Mouse (Mus musculus): ENCODE measurements around the gene Shpk. TPM values are rescaled to one million over a fixed set of nuclear protein-coding genes. Genes with fewer than 3 reads are reported as not detected.

Gene Shpk
- under 1 TPM; 0.50 to 0.66 TPM for total RNA-seq (2021)
- long read RNA-seq, experiment 1, partial matches to known transcripts: 1 of 1 reads
- long read RNA-seq, experiment 1, other reads (novel, unspliced or antisense): 0 of 1 reads
- long read RNA-seq, experiment 2: 0 reads

- DNase-seq: peak; percentile 95
- Histone ChIP-seq H3K4me3 (peak within 1 kb of the TSS; percentile 92), H3K27ac (peak within 1 kb of the TSS; percentile 94)
- TF ChIP-seq CTCF (IDR thresholded peaks at IDR 0.05): no peak
- intact Hi-C loops (cut with DNase I): loop anchor here (2.0 kb wide), 1 partner anchor 22 kb away; the partner anchor contains the start of genes Emc6 and Tax1bp3
Observed at GRCm38 (mm10) chr11:73199230-73199712, at the start of gene Shpk. Gene Shpk (plus strand): TSS chr11:73199460.

- intact Hi-C loops (cut with DNase I): no loop called here
- DNase-seq: no peak
- Histone ChIP-seq H3K27ac (no peak overlapping the region), H3K4me3 (no peak overlapping the region)
- TF ChIP-seq CTCF (IDR thresholded peaks at IDR 0.05): no peak
Observed at GRCm38 (mm10) chr11:73155071-73155470, 44.2 kb upstream of the Shpk start.

GRCm38 (mm10) chr11:73159957-73160810 lies 39.1 kb upstream of the Shpk start, which contains the start of gene P2rx5:
Gene P2rx5 (plus strand): TSS chr11:73160421.
- H3K4me3 ChIP-seq: peak within 1 kb of the TSS; percentile 82
- TF ChIP-seq CTCF (IDR thresholded peaks at IDR 0.05): no peak
- H3K27ac ChIP-seq: peak within 1 kb of the TSS; percentile 92
- intact Hi-C loops (cut with DNase I): loop anchor here (1.0 kb wide), 2 partner anchors 14 to 22 kb away; partner anchors contain the start of gene Haspin
- peak; percentile 84 for DNase-seq

- H3K27ac ChIP-seq: peak overlapping the region; percentile 92
- peak; percentile 89 for DNase-seq
- intact Hi-C loops (cut with DNase I): loop anchor here (1.0 kb wide), 2 partner anchors 15 to 23 kb away; partner anchors contain the start of gene Haspin
- TF ChIP-seq CTCF (IDR thresholded peaks at IDR 0.05): peak; percentile 56
- peak overlapping the region; percentile 82 for H3K4me3 ChIP-seq
Observed at GRCm38 (mm10) chr11:73160811-73161200, 38.5 kb upstream of the Shpk start.

DNA sequence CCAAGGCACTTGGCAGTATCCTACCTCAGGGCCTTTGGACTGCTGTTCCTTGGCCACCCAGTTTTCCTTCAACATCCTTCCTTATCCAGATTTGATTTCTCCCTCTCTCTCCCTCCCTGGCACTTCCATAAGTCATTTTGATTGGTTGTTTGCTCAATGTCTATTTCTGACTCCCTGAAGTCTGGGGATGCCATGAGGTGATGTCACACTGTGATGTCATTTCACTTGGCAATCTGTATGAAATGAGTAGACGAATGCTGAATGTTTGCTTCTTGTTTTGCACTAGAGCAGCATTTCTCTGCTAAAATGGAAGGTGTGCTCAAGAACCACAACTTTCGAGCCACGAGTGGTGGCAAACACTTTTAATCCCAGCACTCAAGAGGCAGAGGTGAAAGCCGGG lies 37.6 kb upstream of the Shpk start:
- intact Hi-C loops (cut with DNase I): no loop called here
- no peak for DNase-seq
- Histone ChIP-seq H3K27ac (peak overlapping the region; percentile 92), H3K4me3 (peak overlapping the region; percentile 82)
- TF ChIP-seq CTCF (IDR thresholded peaks at IDR 0.05): no peak

DNA sequence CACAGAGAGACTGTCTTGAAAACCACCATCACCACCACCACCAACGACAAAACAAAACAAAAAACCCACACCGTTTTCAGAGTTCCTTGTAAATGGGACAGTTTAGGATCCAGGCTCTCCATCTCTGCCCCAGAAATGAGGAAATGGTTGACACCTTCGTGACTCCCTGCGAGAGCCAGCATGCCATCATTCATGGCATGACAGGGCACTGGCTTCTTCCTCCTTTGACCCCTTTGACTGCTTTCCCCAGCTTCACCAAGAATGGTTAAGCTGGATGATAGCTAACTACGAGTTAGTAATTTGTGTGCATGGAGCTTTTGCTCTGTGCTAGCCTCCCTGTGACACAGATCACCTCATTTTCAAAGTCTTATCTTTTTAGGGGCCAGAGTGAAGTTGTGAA lies 37.0 kb upstream of the Shpk start:
- H3K27ac ChIP-seq: peak overlapping the region; percentile 92
- TF ChIP-seq CTCF (IDR thresholded peaks at IDR 0.05): no peak
- no peak overlapping the region for H3K4me3 ChIP-seq
- intact Hi-C loops (cut with DNase I): no loop called here
- no peak for DNase-seq

DNA sequence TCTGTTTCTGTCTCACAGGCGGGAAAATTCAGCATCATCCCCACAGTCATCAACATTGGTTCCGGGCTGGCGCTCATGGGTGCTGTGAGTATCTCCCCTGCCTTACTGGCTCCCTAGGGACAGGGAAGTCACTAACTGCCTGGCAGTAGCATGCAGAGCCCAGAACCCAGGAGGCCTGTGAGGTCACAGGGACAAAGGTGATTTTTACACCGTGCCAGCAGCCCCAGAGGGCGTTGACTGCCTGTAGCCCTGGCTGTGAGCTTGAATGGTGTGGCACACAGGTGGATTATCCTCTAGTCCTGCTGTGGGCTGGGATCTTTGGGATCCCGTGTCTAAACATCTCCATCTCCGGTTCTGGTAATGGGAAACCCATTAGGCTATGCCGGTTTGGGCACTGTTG lies 31.2 kb upstream of the Shpk start:
- TF ChIP-seq CTCF (IDR thresholded peaks at IDR 0.05): no peak
- DNase-seq: no peak
- Histone ChIP-seq H3K27ac (no peak overlapping the region), H3K4me3 (no peak overlapping the region)
- intact Hi-C loops (cut with DNase I): no loop called here

DNA sequence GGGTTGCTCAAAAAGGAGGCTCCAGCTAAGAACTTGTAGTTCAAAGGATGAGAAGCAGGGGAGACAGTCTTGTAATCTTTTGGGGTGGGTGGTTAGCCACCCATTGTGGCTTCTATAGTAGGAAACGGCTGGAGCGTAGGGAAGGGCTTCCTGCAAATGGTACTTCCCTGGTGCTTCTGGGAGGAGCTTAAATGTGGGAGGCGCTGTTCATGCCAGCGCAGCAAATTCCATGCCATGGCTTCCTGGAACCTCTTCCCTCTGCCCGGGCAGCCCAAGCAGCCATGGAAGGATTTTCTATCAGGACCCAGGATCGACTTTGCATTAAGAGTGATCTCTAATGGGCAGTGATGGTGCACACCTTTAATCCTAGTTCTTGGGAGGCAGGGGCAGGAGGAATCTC lies 30.7 kb upstream of the Shpk start:
- H3K4me3 ChIP-seq: no peak overlapping the region
- TF ChIP-seq CTCF (IDR thresholded peaks at IDR 0.05): no peak
- no peak overlapping the region for H3K27ac ChIP-seq
- intact Hi-C loops (cut with DNase I): no loop called here
- no peak for DNase-seq

GRCm38 (mm10) chr11:73169231-73169630 lies 30.0 kb upstream of the Shpk start:
- peak; percentile 72 for TF ChIP-seq CTCF (IDR thresholded peaks at IDR 0.05)
- Histone ChIP-seq H3K27ac (no peak overlapping the region), H3K4me3 (no peak overlapping the region)
- intact Hi-C loops (cut with DNase I): no loop called here
- peak; percentile 65 for DNase-seq

DNA sequence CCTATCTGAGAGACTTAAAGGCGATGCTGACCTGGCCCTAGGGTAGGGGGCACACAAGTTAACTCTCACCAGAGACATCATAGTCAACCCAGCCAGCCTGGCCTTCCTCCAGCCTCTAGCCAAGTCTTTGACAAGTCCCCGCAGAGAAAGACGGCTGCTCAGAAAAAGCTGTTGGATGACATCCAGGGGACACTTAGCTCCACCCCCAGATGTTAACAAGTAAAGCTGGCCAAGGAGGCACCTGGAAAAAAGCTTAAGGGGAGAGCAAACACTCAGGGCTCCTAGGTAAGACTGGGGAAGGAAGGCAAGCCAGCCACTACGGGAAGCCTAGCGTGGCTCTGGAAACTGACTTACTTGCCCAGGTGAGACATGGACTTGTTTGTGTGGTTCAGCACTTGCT lies 27.1 kb upstream of the Shpk start:
- TF ChIP-seq CTCF (IDR thresholded peaks at IDR 0.05): no peak
- Histone ChIP-seq H3K27ac (peak overlapping the region; percentile 31), H3K4me3 (peak overlapping the region; percentile 21; the same call in 1 of the 2 replicates)
- intact Hi-C loops (cut with DNase I): no loop called here
- peak; percentile 65 for DNase-seq

GRCm38 (mm10) chr11:73175612-73176011 lies 23.6 kb upstream of the Shpk start:
- Histone ChIP-seq H3K27ac (peak overlapping the region; percentile 97; the same call in 1 of the 2 replicates), H3K4me3 (peak overlapping the region; percentile 99)
- intact Hi-C loops (cut with DNase I): loop anchor here (2.0 to 5.0 kb wide), 2 partner anchors 23 to 38 kb away; partner anchors contain the start of genes Ctns, Haspin and Shpk
- no peak for TF ChIP-seq CTCF (IDR thresholded peaks at IDR 0.05)
- no peak for DNase-seq

- intact Hi-C loops (cut with DNase I): loop anchor here (2.0 to 5.0 kb wide), 2 partner anchors 23 to 39 kb away; partner anchors contain the start of genes Ctns, Haspin and Shpk
- Histone ChIP-seq H3K4me3 (peak overlapping the region; percentile 99), H3K27ac (peak overlapping the region; percentile 97)
- no peak for TF ChIP-seq CTCF (IDR thresholded peaks at IDR 0.05)
- DNase-seq: no peak
Observed at GRCm38 (mm10) chr11:73176186-73176585, 23.1 kb upstream of the Shpk start.

All from gastrocnemius, adult 2 months (tissue).